Mouse (Mus musculus) layer of hippocampus, adult 6 months (tissue): ENCODE data around the gene Zdhhc24. TPM values are rescaled to one million over a fixed set of nuclear protein-coding genes. Genes with fewer than 3 reads are reported as not detected.

Experiments
- long read RNA-seq, 2 experiments: library from polyadenylated mRNA; unstranded; transcript quantifications; one replicate each; pipeline ENCODE4 v2.0.0; 2019 to 2020
- polyA plus RNA-seq: library from polyadenylated mRNA; unstranded; fragments of <200 nt; fragmentation: Nextera tagmentation; gene quantifications from 2 replicates; pipeline ENCODE4 v1.2.3, GENCODE M21; 2021

Zdhhc24 gene
- 9.4 and 11.3 TPM in 2 replicates for polyA plus RNA-seq
- long read RNA-seq, experiment 1, transcript Zdhhc24-201 (3 exons, 2,558 nt): major isoform, 20 of 25 reads
- long read RNA-seq, experiment 1, partial matches to known transcripts: 0 of 25 reads
- long read RNA-seq, experiment 1, other reads (novel, unspliced or antisense): 4 of 25 reads
- long read RNA-seq, experiment 2, transcript Zdhhc24-204 (3 exons, 2,314 nt): minor isoform, 22 of 134 reads
- long read RNA-seq, experiment 2, transcript Zdhhc24-201 (3 exons, 2,558 nt): major isoform, 98 of 134 reads
- long read RNA-seq, experiment 2, transcript Zdhhc24-206 (2 exons, 939 nt): minor isoform, 11 of 134 reads
- long read RNA-seq, experiment 2, partial matches to known transcripts: 1 of 134 reads
- long read RNA-seq, experiment 2, other reads (novel, unspliced or antisense): 0 of 134 reads

DNA sequence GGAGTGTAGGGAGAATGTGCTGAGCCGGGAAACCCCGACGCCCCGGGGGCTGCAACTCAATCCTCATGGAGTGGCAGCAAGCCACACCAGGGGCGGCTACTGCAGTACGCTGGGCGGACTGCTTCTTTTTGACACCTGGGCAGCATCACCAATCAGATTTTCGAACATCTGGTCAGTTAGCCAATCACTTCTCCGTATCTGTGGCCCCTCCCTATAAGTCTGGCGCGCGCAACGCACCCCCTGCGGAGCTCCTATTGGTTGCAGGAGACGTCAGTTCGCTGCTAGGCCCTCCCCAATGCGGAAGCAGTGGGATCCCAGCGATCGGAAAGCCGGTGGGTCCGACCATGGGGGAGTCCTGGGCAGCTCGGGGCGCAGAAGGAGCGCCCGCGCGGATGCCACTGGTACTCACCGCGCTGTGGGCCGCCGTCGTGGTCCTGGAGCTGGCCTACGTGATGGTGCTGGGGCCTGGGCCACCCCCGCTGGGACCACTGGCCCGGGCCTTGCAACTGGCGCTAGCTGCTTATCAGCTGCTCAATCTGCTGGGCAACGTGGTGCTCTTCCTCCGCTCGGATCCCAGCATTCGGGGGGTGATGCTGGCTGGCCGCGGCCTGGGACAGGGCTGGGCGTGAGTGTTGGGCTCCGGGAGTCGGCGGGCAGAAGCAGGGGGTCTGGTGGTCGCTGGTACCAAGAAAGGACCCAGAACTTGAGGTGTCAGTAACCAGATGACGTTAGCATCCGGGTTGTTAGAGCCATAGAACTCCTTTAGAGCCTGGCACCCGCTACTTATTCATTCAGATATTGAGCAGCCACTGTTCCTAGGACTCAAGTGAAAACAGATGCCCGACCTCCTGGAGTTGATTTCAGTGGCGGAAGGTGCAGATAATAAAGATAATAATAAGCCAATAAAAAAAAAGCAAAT is at the start of gene Zdhhc24:
Gene Zdhhc24 (plus strand): TSS at position 264 of the 919 bp plus-strand sequence.

DNA sequence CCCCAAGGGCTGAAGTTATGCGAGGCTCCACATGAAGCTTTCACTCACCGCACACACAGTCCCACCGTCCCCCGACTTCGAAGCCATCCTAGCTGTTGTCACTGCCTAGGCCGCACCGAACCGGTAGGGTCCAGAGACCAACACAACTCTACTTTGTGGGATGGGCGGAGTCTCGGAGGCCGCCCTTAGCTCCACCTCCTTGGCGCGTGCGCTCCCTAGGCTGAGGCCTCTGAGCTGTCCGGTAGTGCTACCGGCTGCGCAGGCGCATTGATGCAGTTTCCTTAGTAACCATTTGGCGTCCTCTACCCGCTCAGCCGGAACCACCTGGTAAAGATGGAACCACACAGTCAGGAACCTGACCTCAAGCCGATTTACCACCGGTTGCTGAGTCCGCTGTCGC is 39.3 kb upstream of the Zdhhc24 start, which contains the start of the genes Ccs and Ccdc87:
Gene Ccs (minus strand): TSS at position 184 of the 400 bp plus-strand sequence.
Gene Ccdc87 (plus strand): TSS at position 218 of the 400 bp plus-strand sequence.

DNA sequence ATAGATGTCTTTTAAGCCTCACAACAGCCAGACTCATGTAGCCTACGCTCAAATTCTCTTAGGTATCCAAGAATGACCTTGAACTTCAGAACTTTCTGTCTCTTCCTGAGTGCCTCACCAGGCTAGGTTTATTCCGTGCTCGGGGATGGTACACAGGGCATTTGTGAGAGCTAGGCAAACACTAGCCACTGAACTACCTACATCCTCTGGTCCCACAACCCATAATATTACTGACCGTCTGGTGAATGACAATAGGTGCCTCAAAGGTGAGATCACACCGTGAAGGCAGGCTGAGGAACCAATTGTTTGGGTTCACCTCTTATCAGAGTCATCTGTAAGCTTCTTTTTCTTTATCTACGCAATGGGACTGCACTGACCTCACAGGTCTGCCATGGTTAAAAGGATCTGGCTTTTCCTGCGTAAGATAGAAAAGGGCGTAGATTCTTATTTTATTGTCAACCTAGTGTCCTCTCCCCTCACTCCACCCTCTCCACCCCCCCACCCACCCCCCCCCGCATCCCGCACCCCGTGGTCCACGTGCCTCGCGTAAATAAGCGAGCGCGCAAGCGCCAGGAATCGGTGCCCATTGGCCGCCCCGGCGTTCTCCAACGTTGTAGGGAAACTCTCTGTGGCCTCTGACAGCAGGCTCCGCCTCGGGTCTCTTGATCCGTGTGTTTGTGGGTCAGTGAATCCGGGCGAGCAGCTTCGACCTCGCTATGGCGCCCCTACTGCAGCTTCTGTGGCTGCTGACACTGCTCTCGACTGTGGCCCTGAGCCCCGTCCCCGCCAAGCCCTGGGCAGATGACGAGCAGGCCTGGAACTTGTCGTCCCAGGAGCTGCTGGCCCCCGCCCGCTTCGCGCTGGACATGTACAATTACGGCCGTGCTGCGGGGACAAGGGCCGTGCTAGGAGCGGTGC is 23.7 kb upstream of the Zdhhc24 start, which contains the start of gene Ctsf:
Gene Ctsf (plus strand): TSS at position 579 of the 918 bp plus-strand sequence.

DNA sequence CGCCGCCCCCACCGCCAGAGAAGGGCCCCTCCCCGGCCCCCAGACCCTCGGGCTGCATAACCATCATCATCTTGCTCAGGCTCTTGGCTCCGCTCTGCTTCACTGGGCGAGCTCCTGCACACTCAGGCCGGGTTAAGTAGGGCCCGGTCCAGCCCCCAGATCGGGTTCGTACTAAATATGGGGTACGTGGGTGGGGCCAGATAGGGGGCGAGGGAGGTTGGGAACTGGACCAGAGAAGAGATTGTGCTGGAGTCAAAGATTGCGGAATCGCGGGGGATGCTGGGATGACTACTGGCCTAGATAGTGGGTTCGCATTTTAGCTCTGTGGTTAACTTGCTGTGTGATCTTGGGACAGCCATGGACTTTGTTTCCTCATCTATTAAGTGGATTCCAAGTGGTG is 683 bp upstream of the Zdhhc24 start, which contains the start of gene Actn3:
Gene Actn3 (minus strand): TSS at position 125 of the 400 bp plus-strand sequence.

DNA sequence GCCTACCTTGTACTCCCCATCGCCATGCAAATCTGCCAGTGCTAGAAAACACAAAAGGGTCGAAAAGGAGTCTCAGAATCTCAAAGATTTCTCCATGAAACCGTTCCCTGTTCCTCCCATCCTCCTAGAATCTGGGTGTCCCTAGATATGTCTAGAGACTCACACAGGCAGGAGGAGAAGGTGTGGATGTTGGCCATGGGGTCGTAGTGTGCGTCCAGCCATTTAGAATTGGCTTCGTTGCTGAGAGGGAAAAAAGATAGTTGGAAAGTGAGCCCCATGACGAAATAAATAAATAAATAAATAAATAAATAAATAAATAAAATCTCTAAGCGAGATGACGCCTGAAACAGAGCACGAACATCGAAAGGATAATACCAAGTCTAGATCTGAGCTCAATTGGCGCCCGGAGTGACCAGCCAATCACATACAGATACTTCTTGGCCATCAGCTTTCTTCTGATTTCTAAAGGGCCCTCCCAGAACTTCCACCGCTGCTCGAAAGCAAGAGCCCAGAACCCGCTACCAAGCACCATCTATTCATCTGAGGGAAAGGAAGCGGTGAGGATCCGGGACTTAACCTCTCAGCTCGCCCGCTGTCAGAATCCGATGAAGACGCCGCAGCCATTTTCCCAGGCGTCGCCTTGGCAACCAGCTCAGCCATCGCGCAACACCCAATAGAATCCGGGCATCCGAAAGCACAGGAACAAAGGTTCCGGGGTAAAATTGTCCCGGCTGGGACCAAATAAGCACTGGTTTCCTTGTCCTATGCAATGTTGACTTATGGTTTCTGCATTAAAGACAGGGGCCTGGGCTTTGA is 27.7 kb downstream of the Zdhhc24 start, which contains the start of gene Bbs1:
Gene Bbs1 (minus strand): TSS at position 650 of the 816 bp plus-strand sequence.

DNA sequence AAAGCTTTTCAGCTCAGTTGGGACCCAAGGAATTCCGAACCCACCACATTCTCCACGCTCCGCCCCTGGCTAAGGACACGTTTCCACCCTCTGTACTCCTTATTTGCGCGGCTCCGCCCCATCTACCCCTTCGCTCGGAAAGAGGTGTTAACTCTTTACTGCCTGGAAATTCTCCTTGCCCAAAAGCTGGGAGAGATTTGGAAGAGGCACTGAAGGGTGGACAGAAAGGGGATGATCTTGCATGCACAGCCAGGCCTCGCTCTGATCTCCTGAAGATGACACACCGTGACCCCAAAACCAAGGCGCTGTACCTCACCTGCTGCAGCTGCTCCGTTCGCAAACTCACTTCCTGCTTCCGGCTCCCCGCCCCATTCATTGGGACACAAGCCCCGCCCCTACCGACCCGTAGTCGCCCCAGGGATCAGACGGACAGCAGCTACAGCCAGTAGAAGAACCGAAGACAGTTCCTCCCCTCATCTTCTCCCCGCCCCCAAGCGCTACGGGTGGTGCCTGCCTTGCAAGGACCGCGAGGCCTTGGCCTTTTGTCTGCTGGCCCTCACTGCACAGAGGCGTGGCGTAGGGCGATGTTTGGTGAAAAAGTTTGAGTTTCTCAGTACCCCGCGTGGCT is 49.5 kb downstream of the Zdhhc24 start, which contains the start of gene Dpp3:
Gene Dpp3 (minus strand): TSS at position 384 of the 628 bp plus-strand sequence.

Other genes with a start within 250 kb of the Zdhhc24 start
- 2.7 and 3.9 TPM in 2 replicates for gene Gm960, start 180.0 kb upstream of the Zdhhc24 start, polyA plus RNA-seq
- 53.6 and 65.0 TPM in 2 replicates for gene Sptbn2, start 167.5 kb upstream of the Zdhhc24 start, polyA plus RNA-seq
- gene Rbm4b, start 122.2 kb upstream of the Zdhhc24 start, polyA plus RNA-seq: 25.3 and 27.5 TPM in 2 replicates
- 25.9 and 31.1 TPM in 2 replicates for gene Rbm4, start 84.8 kb upstream of the Zdhhc24 start, polyA plus RNA-seq
- 6.4 and 9.5 TPM in 2 replicates for gene Gm21992, start 67.1 kb upstream of the Zdhhc24 start, polyA plus RNA-seq
- gene Rbm14, start 67.0 kb upstream of the Zdhhc24 start, polyA plus RNA-seq: 8.9 and 10.8 TPM in 2 replicates
- 41.3 and 45.9 TPM in 2 replicates for gene Ccs, start 39.3 kb upstream of the Zdhhc24 start, polyA plus RNA-seq
- gene Ccdc87, start 39.3 kb upstream of the Zdhhc24 start, polyA plus RNA-seq: 1.6 and 1.7 TPM in 2 replicates
- gene Ctsf, start 23.5 kb upstream of the Zdhhc24 start, polyA plus RNA-seq: 112 TPM in 2 replicates
- gene Actn3, start 759 bp upstream of the Zdhhc24 start, polyA plus RNA-seq: 0.69 and 1.2 TPM in 2 replicates
- 10.9 and 14.6 TPM in 2 replicates for gene Bbs1, start 28.0 kb downstream of the Zdhhc24 start, polyA plus RNA-seq
- 20.4 and 22.2 TPM in 2 replicates for gene Dpp3, start 49.6 kb downstream of the Zdhhc24 start, polyA plus RNA-seq
- 7.8 and 8.6 TPM in 2 replicates for gene Peli3, start 64.5 kb downstream of the Zdhhc24 start, polyA plus RNA-seq
- gene Mrpl11, start 83.5 kb downstream of the Zdhhc24 start, polyA plus RNA-seq: 144 and 145 TPM in 2 replicates
- 5.2 and 8.9 TPM in 2 replicates for gene Npas4, start 111.6 kb downstream of the Zdhhc24 start, polyA plus RNA-seq
- gene Slc29a2, start 145.2 kb downstream of the Zdhhc24 start, polyA plus RNA-seq: 8.2 and 8.5 TPM in 2 replicates
- gene B4gat1, start 160.2 kb downstream of the Zdhhc24 start, polyA plus RNA-seq: 149 and 162 TPM in 2 replicates
- 2.2 and 2.6 TPM in 2 replicates for gene AC124502.3, start 160.2 kb downstream of the Zdhhc24 start, polyA plus RNA-seq
- 27.0 and 31.7 TPM in 2 replicates for gene Brms1, start 162.7 kb downstream of the Zdhhc24 start, polyA plus RNA-seq
- 21.3 TPM in 2 replicates for gene Rin1, start 171.8 kb downstream of the Zdhhc24 start, polyA plus RNA-seq
- gene Cd248, start 189.4 kb downstream of the Zdhhc24 start, polyA plus RNA-seq: 2.0 and 3.4 TPM in 2 replicates
- gene Tmem151a, start 206.9 kb downstream of the Zdhhc24 start, polyA plus RNA-seq: 118 and 149 TPM in 2 replicates
- gene Yif1a, start 209.9 kb downstream of the Zdhhc24 start, polyA plus RNA-seq: 46.2 and 52.4 TPM in 2 replicates
- 84.4 and 102 TPM in 2 replicates for gene Cnih2, start 219.9 kb downstream of the Zdhhc24 start, polyA plus RNA-seq
- gene Rab1b, start 228.4 kb downstream of the Zdhhc24 start, polyA plus RNA-seq: 152 and 166 TPM in 2 replicates
- 12.8 and 13.5 TPM in 2 replicates for gene Klc2, start 239.9 kb downstream of the Zdhhc24 start, polyA plus RNA-seq